Mouse (Mus musculus) kidney, adult 2 months (tissue): ENCODE results near the gene Hcrtr2.

Experiments
- CTCF ChIP-seq: fragments of 200-500 bp; conservative IDR thresholded peaks from 2 replicates; pipeline ENCODE4 v1.5.1; 2011; ENCODE audit warnings: low read depth, mild to moderate bottlenecking, control low read depth, low read length, moderate library complexity, mixed read lengths; ENCODE audit not compliant: insufficient read depth, insufficient read length
- POLR2A ChIP-seq: fragments of 200-500 bp; IDR thresholded peaks from one replicate; pipeline ENCODE4 v1.6.1; 2011; ENCODE audit warnings: low read depth, low read length, control low read depth

GRCm38 (mm10) chr9:76321589-76321988, 2.1 kb downstream of the Hcrtr2 start:
- TF ChIP-seq POLR2A = no peak
- no peak for TF ChIP-seq CTCF
